Mouse (Mus musculus) megakaryocyte, embryonic 14.5 days (primary cell): ENCODE data around the gene Gm8068.
"Not testable (repeated sequence)": the region's sequence is repeated elsewhere in the genome, so short reads cannot be mapped to it uniquely, and the experiment has no call there.

Source experiments
- FLI1 ChIP-seq: IDR thresholded peaks from 2 replicates; pipeline ENCODE4 v1.6.1; 2012; ENCODE audit warnings: low read length, inconsistent platforms, mixed read lengths
- GATA1 ChIP-seq: IDR thresholded peaks from 3 replicates; pipeline ENCODE4 v1.6.1; 2012; ENCODE audit warnings: mixed read lengths, low read length, inconsistent platforms, borderline replicate concordance

DNA sequence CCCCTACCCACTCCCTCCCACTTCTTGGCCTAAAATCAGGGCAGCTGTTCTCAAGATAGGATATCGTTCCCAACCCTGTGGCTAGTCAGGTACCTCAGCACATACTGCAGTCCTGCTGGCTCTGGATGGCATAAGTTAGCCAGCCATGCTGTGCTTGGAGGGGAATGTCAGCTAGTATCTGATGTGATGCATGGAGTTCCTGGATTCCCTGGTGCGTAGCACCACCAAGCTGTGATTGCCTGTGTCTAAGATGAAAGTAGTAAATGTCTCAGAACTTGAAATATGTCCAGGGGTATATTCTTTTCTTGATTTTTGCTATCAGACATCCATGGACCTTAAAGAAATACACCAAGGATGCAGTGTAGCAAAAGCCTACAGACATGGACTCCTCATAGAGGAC lies 53.5 kb downstream of the Gm8068 start:
- TF ChIP-seq FLI1, GATA1: not testable (repeated sequence)
